In the genomic region with DNA sequence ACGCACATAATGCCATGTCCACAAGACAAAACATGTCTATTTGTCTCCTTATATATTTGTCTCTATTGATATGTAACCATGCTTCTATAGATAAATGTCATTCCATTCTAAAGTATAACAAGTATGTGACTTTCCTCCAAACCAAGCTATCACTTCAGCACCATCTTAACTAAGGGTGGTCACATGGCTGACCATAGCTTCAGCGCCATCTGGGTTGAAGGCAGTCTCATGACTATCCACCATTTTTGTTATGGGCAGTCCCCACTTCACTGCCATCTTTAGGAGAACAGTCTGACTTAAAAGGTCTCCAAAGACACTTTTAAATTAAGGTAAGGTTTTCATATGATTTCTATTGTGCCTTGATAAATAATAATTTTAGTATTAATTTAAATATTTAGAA, we compare ENCODE assay signal across 11 mouse cellular contexts.
"Had no signal": no experiment of that assay in that cellular context is flagged by ENCODE, and none has a peak within 500 bp of the region (broad histone marks: within the 10 kb centered on the region; RNA-seq: fewer than 3 reads in every experiment).

No protein-coding gene starts in this region.

- DNase-seq: liver, postnatal 0 days; lung, adult 2 months; lung, postnatal 14 days; lung, postnatal 36 days; retina, postnatal 1 day; right cerebral cortex, adult 18-20 months; right cerebral cortex, postnatal 25 days; right cerebral cortex, postnatal 4 days; thymus, adult 2 months; thymus, postnatal 25 days; thymus, postnatal 4 days had no signal
